Mouse (Mus musculus) myocyte (in vitro differentiated cells): ENCODE data around the gene Cox5b.

ENCODE experiments used
- CEBPB ChIP-seq: IDR thresholded peaks from 2 replicates; pipeline ENCODE4 v1.6.1; 2011; ENCODE audit warnings: mild to moderate bottlenecking, moderate library complexity; ENCODE audit not compliant: poor library complexity, insufficient read depth, severe bottlenecking
- E2F4 ChIP-seq: IDR thresholded peaks from one replicate; pipeline ENCODE4 v1.6.1; 2011; ENCODE audit warnings: mild to moderate bottlenecking, control low read depth, moderate library complexity; ENCODE audit not compliant: insufficient read depth
- MAX ChIP-seq: IDR thresholded peaks from one replicate; pipeline ENCODE4 v1.6.1; 2011; ENCODE audit warnings: low read depth, mild to moderate bottlenecking, control low read depth
- MYOD1 ChIP-seq, 3 experiments: IDR thresholded peaks; one replicate each; pipeline ENCODE4 v1.6.1; 2011; ENCODE audit warnings: control low read depth in 2 of 3, low read depth in 2 of 3, mild to moderate bottlenecking in 2 of 3, moderate library complexity in 1 of 3; ENCODE audit not compliant: insufficient read length in 2 of 3, control insufficient read depth in 1 of 3
- MYOG ChIP-seq, 3 experiments: IDR thresholded peaks; one replicate each; pipeline ENCODE4 v1.6.1; 2011; ENCODE audit warnings: control low read depth in 2 of 3, low read depth in 2 of 3, mild to moderate bottlenecking in 2 of 3; ENCODE audit not compliant: insufficient read length in 2 of 3, control insufficient read depth in 1 of 3, insufficient read depth in 1 of 3
- POLR2A ChIP-seq: IDR thresholded peaks from one replicate; pipeline ENCODE4 v1.6.1; 2011; ENCODE audit warnings: low read depth, mild to moderate bottlenecking, control low read depth, moderate library complexity; ENCODE audit not compliant: insufficient read length
- POLR2AphosphoS2 ChIP-seq: IDR thresholded peaks from one replicate; pipeline ENCODE4 v1.6.1; 2011; ENCODE audit warnings: low read depth, control low read depth; ENCODE audit not compliant: insufficient read length
- SRF ChIP-seq: IDR thresholded peaks from one replicate; pipeline ENCODE4 v1.6.1; 2011; ENCODE audit warnings: low read depth; ENCODE audit not compliant: control insufficient read depth, insufficient read length
- TCF12 ChIP-seq: IDR thresholded peaks from one replicate; pipeline ENCODE4 v1.6.1; 2011; ENCODE audit warnings: mild to moderate bottlenecking, control low read depth; ENCODE audit not compliant: poor library complexity, insufficient read depth, severe bottlenecking
- TCF3 ChIP-seq: IDR thresholded peaks from one replicate; pipeline ENCODE4 v1.6.1; 2011; ENCODE audit warnings: low read depth, control low read depth; ENCODE audit not compliant: insufficient read length
- USF1 ChIP-seq: IDR thresholded peaks from one replicate; pipeline ENCODE4 v1.6.1; 2011; ENCODE audit warnings: low read depth, mild to moderate bottlenecking, control low read depth, moderate library complexity

DNA sequence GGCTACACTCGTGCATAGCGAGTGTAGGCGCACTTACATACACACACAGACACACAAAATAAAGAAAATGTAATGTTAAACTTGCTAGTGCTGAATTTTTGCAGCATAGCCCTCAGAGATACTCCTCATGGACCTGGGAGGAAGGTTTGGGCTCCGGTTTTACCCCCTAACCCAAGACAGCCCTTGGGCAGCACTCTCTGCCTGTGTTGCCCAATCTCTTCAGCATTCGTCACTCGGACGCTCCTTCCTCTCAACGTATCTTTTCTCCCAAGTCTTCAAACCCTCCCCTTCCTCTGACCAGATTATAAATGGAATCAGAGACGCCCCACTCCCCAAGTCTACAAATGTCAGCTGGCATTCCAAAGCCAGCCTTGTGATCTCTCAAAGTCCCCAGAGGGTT is 51.8 kb downstream of the Cox5b start:
- TF ChIP-seq POLR2A (no peak), MYOG (IDR thresholded peaks at IDR 0.05; ENCODE audit: control insufficient read depth in 1 of 3, insufficient read depth in 1 of 3, insufficient read length in 2 of 3, low read depth in 2 of 3) (no peak), POLR2AphosphoS2 (no peak), USF1 (no peak), TCF3 (no peak), MAX (no peak), MYOD1 (IDR thresholded peaks at IDR 0.05; ENCODE audit: control insufficient read depth in 1 of 3, insufficient read length in 2 of 3, low read depth in 2 of 3) (no peak), SRF (no peak), TCF12 (no peak), CEBPB (no peak), E2F4 (no peak)
